Mouse (Mus musculus) liver, embryonic 14.5 days (tissue): ENCODE results near the gene Rbm18. TPM values are rescaled to one million over a fixed set of nuclear protein-coding genes. Genes with fewer than 3 reads are reported as not detected.

Experiments
- ATAC-seq: fragments of 200-750 bp; cut with Nextera tagmentation; 2 replicates; pipeline ENCODE4 v1.8.0; 2017; ENCODE audit warnings: moderate number of reproducible peaks, mild to moderate bottlenecking, moderate library complexity; ENCODE audit not compliant: insufficient read depth
- DNase-seq, 3 experiments: peaks; one replicate each; pipeline ENCODE4 v3.0.0-alpha.2; 2012 to 2013; ENCODE audit warnings: low read depth in 3 of 3, low spot score in 3 of 3
- H3K27ac ChIP-seq: fragments of 300-500 bp; sonication (generic); 2 replicates; pipeline ENCODE4 v1.5.1; 2014; ENCODE audit warnings: moderate library complexity, mild to moderate bottlenecking, control low read depth, inconsistent platforms
- H3K27me3 ChIP-seq: fragments of 300-500 bp; sonication (generic); 2 replicates; pipeline ENCODE4 v1.6.1; 2014; ENCODE audit warnings: mild to moderate bottlenecking, low read length, moderate library complexity; ENCODE audit not compliant: control insufficient read depth, insufficient read depth
- H3K36me3 ChIP-seq: fragments of 300-500 bp; sonication (generic); replicated peaks from 2 replicates; pipeline ENCODE4 v1.6.1; 2014; ENCODE audit warnings: low read depth; ENCODE audit not compliant: control insufficient read depth, insufficient read depth
- H3K4me1 ChIP-seq, 2 experiments: fragments of 200-500 bp in 1 of 2; fragments of 300-500 bp in 1 of 2; sonication (generic) in 1 of 2; replicated peaks; 2 replicates each; pipeline ENCODE4 v1.6.1; 2012 to 2014; ENCODE audit warnings: antibody characterized with exemption in 1 of 2, inconsistent platforms in 1 of 2, low read length in 1 of 2; ENCODE audit not compliant: control insufficient read depth in 2 of 2, insufficient read depth in 2 of 2
- H3K4me2 ChIP-seq: fragments of 300-500 bp; sonication (generic); 2 replicates; pipeline ENCODE4 v1.6.1; 2014; ENCODE audit warnings: low read depth, mild to moderate bottlenecking, control low read depth, moderate library complexity
- H3K4me3 ChIP-seq, 2 experiments: fragments of 200-500 bp in 1 of 2; fragments of 300-500 bp in 1 of 2; sonication (generic) in 1 of 2; 2 replicates each; pipeline ENCODE4 v1.5.1; 2012 to 2014; ENCODE audit warnings: low read depth in 2 of 2, low read length in 2 of 2, mild to moderate bottlenecking in 2 of 2, control low read depth in 1 of 2, inconsistent platforms in 1 of 2, moderate library complexity in 1 of 2; ENCODE audit not compliant: insufficient read depth in 1 of 2
- H3K9ac ChIP-seq: fragments of 300-500 bp; sonication (generic); replicated peaks from 2 replicates; pipeline ENCODE4 v1.6.1; 2014; ENCODE audit warnings: mild to moderate bottlenecking, control low read depth, moderate library complexity
- H3K9me3 ChIP-seq: fragments of 300-500 bp; sonication (generic); 2 replicates; pipeline ENCODE4 v1.6.1; 2016; ENCODE audit warnings: low read length, mixed read lengths; ENCODE audit not compliant: control insufficient read depth
- CTCF ChIP-seq: IDR thresholded peaks from 2 replicates; pipeline ENCODE4 v1.5.1; 2016; ENCODE audit warnings: antibody characterized with exemption, low read depth, control low read depth
- EP300 ChIP-seq: IDR thresholded peaks from 2 replicates; pipeline ENCODE4 v1.6.1; 2016; ENCODE audit warnings: antibody characterized with exemption, low read depth
- WGBS: fragments of 180-500 bp; shearing (Covaris S2); extraction: QIAGEN DNeasy Blood & Tissue Kit; methylation state at CpG from one replicate; pipeline ENCODE4 v1.1.7; 2014; ENCODE audit not compliant: insufficient replicate concordance; 5-methylcytosine and 5-hydroxymethylcytosine counted together
- polyA plus RNA-seq, 2 experiments: library from polyadenylated mRNA; depleted of rRNA in 1 of 2; stranded (reverse) in 1 of 2; unstranded in 1 of 2; fragments of >200 nt; fragmentation: Nextera tagmentation in 1 of 2; extraction: Ambion mirVana in 1 of 2; gene quantifications; 2 replicates each; pipeline versions ENCODE4 v1.2.1 to v1.2.3; 2012 to 2014

The Rbm18 gene
- polyA plus RNA-seq, 2 experiments: 10.2 to 22.8 TPM

- Histone ChIP-seq H3K27ac (peak overlapping the region; percentile 51), H3K4me1 (peaks cover 0 to 17% of the 10 kb centered on the region in 2 experiments), H3K27me3 (no peaks in the 10 kb centered on the region), H3K4me2 (peak overlapping the region; percentile 81), H3K36me3 (peaks cover 30% of the 10 kb centered on the region), H3K4me3 (peak overlapping the region; percentile 78 to 85), H3K9ac (peak overlapping the region; percentile 81), H3K9me3 (no peaks in the 10 kb centered on the region)
- DNase-seq: peak in 1 of 3 experiments; percentile 9
- 0% methylated on average over 4 of the region's 4 CpGs for WGBS
- no peak for ATAC-seq
- TF ChIP-seq CTCF: no peak
- no peak for TF ChIP-seq EP300
Measured at GRCm38 (mm10) chr2:36135887-36136286, 686 bp downstream of the Rbm18 start.

DNA sequence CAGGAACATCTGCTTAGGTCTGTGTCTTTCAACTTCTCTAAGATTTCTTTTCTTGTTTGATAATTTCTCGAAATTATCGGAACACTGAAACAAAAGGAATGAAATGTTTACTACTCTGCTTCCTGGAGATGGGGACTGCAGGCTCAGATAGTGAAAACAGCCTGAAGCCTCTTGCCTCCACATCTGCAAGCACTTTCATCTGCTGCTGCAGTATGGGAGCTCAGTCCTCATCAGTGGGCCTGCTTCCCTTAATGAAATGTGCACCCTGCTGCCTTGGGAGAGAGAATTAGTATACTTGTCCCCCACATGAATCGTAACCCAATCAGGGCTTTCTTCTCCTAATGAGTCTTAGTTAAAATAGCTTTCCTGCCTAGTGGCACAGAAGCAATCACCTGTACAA is 7.5 kb downstream of the Rbm18 start:
- Histone ChIP-seq H3K4me1 (no peaks in the 10 kb centered on the region), H3K36me3 (peaks cover 52% of the 10 kb centered on the region), H3K4me3 (no peak overlapping the region), H3K27ac (no peak overlapping the region), H3K9me3 (no peaks in the 10 kb centered on the region), H3K9ac (no peak overlapping the region), H3K4me2 (no peak overlapping the region), H3K27me3 (no peaks in the 10 kb centered on the region)
- no peak for DNase-seq
- WGBS: 79% methylated on average over 3 of the region's 3 CpGs
- TF ChIP-seq EP300 (no peak), CTCF (no peak)
- no peak for ATAC-seq

GRCm38 (mm10) chr2:36127973-36128372 is 8.6 kb downstream of the Rbm18 start:
- H3K4me2 ChIP-seq: no peak overlapping the region
- TF ChIP-seq EP300 (no peak), CTCF (no peak)
- H3K27me3 ChIP-seq: no peaks in the 10 kb centered on the region
- no peaks in the 10 kb centered on the region for H3K4me1 ChIP-seq
- DNase-seq (no peak), ATAC-seq (no peak)
- H3K36me3 ChIP-seq: peaks cover 49% of the 10 kb centered on the region
- no peaks in the 10 kb centered on the region for H3K9me3 ChIP-seq
- H3K9ac ChIP-seq: no peak overlapping the region
- H3K4me3 ChIP-seq: no peak overlapping the region
- H3K27ac ChIP-seq: no peak overlapping the region
- WGBS: 61% methylated on average over 4 of the region's 4 CpGs

DNA sequence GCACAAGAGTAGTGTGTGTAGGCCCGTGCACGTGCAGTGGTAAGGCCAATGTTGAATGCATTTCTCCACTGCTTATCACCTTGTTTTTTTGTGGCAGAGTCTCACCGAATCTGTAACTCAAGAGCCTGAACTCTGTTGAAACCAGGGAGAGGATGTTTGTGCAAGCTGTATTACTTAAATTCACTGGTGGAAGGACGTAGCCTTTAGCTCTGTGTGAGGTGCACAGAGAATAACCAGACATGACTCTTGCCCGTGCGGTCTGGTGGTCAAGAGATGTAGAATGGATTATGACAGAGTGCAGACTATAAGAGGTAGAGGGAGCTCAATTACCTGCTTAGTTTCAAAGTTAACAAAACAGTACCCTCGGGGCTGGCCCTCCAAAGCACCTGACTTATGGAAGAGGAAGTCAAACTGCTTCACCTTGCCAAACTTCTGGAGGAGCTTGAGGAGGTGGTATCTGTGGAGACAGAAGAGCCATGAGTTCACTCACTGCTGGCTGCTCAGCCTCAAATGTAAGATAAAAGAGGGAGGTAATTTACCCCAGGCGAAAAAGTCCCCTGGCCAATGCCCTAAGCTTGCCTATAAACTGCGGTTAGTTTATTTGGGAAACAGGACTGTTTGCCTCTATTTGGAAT is 9.7 kb downstream of the Rbm18 start:
- peaks cover 48% of the 10 kb centered on the region for H3K36me3 ChIP-seq
- H3K4me1 ChIP-seq: no peaks in the 10 kb centered on the region
- no peak overlapping the region for H3K4me3 ChIP-seq
- no peak overlapping the region for H3K9ac ChIP-seq
- no peak for DNase-seq
- 83% methylated on average over 9 of the region's 9 CpGs for WGBS
- ATAC-seq: no peak
- no peaks in the 10 kb centered on the region for H3K9me3 ChIP-seq
- H3K4me2 ChIP-seq: no peak overlapping the region
- TF ChIP-seq EP300 (no peak), CTCF (no peak)
- H3K27ac ChIP-seq: no peak overlapping the region
- no peaks in the 10 kb centered on the region for H3K27me3 ChIP-seq

DNA sequence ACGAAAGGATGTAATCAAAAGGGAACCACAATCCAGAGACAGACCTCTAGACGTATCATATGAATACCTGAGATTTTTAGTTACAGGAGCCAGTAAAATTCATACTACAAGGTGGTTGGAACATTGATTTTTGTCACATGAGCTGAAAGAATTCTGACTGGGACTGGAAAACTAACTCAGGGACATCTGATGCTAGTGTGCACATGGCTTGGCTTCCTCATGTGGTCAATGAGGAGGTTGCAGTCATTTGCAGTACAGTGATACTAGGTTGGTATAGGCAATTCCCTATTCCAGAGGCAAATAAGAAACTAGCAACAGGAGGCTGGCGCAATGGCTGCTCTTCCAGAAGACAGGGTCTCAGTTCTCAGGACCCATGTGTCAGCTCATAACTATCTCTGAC is 23.9 kb downstream of the Rbm18 start:
- TF ChIP-seq EP300: no peak
- no peak for TF ChIP-seq CTCF
- no peak for ATAC-seq
- no peak overlapping the region for H3K4me2 ChIP-seq
- H3K9me3 ChIP-seq: no peaks in the 10 kb centered on the region
- H3K27ac ChIP-seq: no peak overlapping the region
- H3K36me3 ChIP-seq: peaks cover 15% of the 10 kb centered on the region
- no peaks in the 10 kb centered on the region for H3K4me1 ChIP-seq
- H3K9ac ChIP-seq: no peak overlapping the region
- no peak overlapping the region for H3K4me3 ChIP-seq
- peaks cover 19% of the 10 kb centered on the region for H3K27me3 ChIP-seq
- WGBS: 36% methylated on average over 3 of the region's 3 CpGs
- no peak for DNase-seq
